Mouse (Mus musculus) cerebellum, adult 2 months (tissue): Measurements from ENCODE around the gene Trnp1.

Source experiments
- CTCF ChIP-seq: fragments of 200-500 bp; IDR thresholded peaks from 2 replicates; pipeline ENCODE4 v1.5.1; 2011; ENCODE audit warnings: low read depth, mild to moderate bottlenecking, control low read depth, low read length, moderate library complexity, borderline replicate concordance; ENCODE audit not compliant: insufficient read depth
- POLR2A ChIP-seq: fragments of 200-500 bp; IDR thresholded peaks from 2 replicates; pipeline ENCODE4 v1.6.1; 2011; ENCODE audit warnings: low read length, control low read depth, borderline replicate concordance; ENCODE audit not compliant: insufficient read depth

DNA sequence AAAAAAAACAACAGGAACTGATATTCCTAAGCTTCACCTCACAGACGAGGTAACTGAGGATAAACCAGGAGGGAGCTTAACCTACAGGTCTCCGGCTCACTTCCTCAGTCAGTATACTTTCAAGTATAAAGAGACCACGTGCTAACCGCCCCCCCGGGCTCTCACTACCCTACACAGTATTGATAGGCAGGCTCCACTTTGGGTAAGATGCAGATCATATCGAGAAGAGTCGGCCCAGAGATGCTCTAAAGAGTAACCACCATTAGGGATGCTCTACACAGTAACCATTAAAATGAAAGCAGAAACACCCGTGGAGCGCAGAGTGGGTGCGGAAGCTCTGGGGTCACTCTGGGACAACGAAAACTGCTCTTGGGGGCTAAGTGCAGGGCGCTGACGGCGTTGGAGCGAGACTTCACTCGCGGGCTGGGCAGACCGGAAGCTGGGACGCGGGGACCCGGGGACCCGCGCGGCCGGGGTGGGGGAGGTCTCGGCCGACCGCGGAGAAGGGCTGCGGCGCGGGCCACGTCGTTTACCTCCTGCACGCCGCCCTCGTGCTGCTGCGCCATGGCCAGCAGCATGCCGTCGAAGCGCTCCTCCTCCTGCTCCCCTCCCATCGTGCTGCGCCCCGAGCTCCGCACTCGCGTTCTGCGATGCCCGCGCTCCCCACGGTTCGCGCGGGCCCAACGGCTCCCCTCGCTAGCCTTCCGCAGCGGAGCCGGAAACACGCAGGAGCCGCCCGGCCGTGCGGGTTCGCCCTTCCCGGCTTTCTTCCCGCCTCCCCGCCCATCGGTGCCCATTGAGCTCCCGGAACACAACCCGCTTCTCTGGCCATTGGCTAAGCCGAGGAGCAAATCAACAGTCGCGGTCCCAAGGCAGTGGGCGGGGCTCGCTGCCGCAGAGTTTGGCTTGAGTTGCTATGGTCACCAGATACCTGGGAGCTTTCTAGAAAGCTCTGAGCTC is 47.2 kb upstream of the Trnp1 start, which contains the start of gene Nudc:
- no peak for TF ChIP-seq CTCF
- TF ChIP-seq POLR2A, result peak; percentile 85
